Mouse (Mus musculus) limb, embryonic 11.5 days (tissue): Measurements from ENCODE around the gene Tmem216. TPM values are rescaled to one million over a fixed set of nuclear protein-coding genes. Genes with fewer than 3 reads are reported as not detected.

Source experiments
- ATAC-seq: fragments of 200-750 bp; cut with Nextera tagmentation; 2 replicates; pipeline ENCODE4 v1.8.0; 2017; ENCODE audit warnings: low read depth; ENCODE audit not compliant: insufficient number of reproducible peaks, low FRiP score, low TSS enrichment
- DNase-seq: peaks from one replicate; pipeline ENCODE4 v3.0.0-alpha.2; 2015; ENCODE audit warnings: low spot score
- H3K27ac ChIP-seq: fragments of 300-500 bp; sonication (generic); replicated peaks from 2 replicates; pipeline ENCODE4 v1.5.1; 2014; ENCODE audit warnings: low read depth, mild to moderate bottlenecking, low read length
- H3K27me3 ChIP-seq: fragments of 300-500 bp; sonication (generic); 2 replicates; pipeline ENCODE4 v1.6.1; 2014; ENCODE audit warnings: mild to moderate bottlenecking, low read length, mixed read lengths; ENCODE audit not compliant: control insufficient read depth, insufficient read depth
- H3K36me3 ChIP-seq: fragments of 300-500 bp; sonication (generic); 2 replicates; pipeline ENCODE4 v1.6.1; 2014; ENCODE audit warnings: mild to moderate bottlenecking, low read length, moderate library complexity, mixed read lengths; ENCODE audit not compliant: control insufficient read depth, insufficient read depth
- H3K4me1 ChIP-seq: fragments of 300-500 bp; sonication (generic); 2 replicates; pipeline ENCODE4 v1.6.1; 2014; ENCODE audit warnings: low read length, mixed read lengths; ENCODE audit not compliant: control insufficient read depth, insufficient read depth
- H3K4me2 ChIP-seq: fragments of 300-500 bp; sonication (generic); 2 replicates; pipeline ENCODE4 v1.6.1; 2014; ENCODE audit warnings: low read depth, mild to moderate bottlenecking, moderate library complexity; ENCODE audit not compliant: severe bottlenecking
- H3K4me3 ChIP-seq: fragments of 300-500 bp; sonication (generic); 2 replicates; pipeline ENCODE4 v1.5.1; 2014; ENCODE audit warnings: low read depth, low read length
- H3K9ac ChIP-seq: fragments of 300-500 bp; sonication (generic); 2 replicates; pipeline ENCODE4 v1.6.1; 2014; ENCODE audit warnings: mild to moderate bottlenecking, low read length
- H3K9me3 ChIP-seq: fragments of 300-500 bp; sonication (generic); 2 replicates; pipeline ENCODE4 v1.6.1; 2016; ENCODE audit warnings: low read length; ENCODE audit not compliant: control insufficient read depth
- WGBS: fragments of 180-500 bp; shearing (Covaris S2); extraction: QIAGEN DNeasy Blood & Tissue Kit; methylation state at CpG from one replicate; pipeline ENCODE4 v1.1.7; 2014; 5-methylcytosine and 5-hydroxymethylcytosine counted together
- polyA plus RNA-seq: library from polyadenylated mRNA; unstranded; fragments of >200 nt; fragmentation: Nextera tagmentation; extraction: Ambion mirVana; gene quantifications from 2 replicates; pipeline ENCODE4 v1.2.1, GENCODE M21; 2014

Tmem216 gene
- polyA plus RNA-seq, 1 experiment from 2014 or later: 66.3 TPM

DNA sequence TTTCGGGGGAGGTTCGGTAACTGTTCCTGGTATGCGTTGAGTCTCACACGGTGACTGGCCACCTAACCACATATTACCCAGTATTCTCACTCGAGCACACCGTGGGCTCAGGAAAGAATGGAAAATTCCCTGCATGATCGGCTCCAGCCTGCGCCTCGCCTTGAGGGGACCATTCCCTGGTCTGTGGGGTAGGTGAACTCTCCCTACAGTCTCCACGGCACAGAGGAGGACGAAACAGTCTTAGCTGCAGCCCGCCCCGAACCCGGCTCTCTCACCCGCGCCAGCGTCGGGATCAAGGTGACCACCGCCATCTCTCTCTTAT lies 31.3 kb downstream of the Tmem216 start:
- Histone ChIP-seq H3K27me3 (no peaks in the 10 kb centered on the region), H3K4me2 (peak overlapping the region; percentile 62), H3K9ac (peak overlapping the region; percentile 98), H3K27ac (peak overlapping the region; percentile 97), H3K9me3 (no peaks in the 10 kb centered on the region), H3K36me3 (0 out of 2 replicates have a peak, but pooled peaks cover 2% of the 10 kb centered on the region), H3K4me1 (no peaks in the 10 kb centered on the region; the same call in 1 of the 2 replicates), H3K4me3 (peak overlapping the region; percentile 95)
- no peak; the same call in 1 of the 2 replicates for ATAC-seq
- no peak for DNase-seq
- WGBS: under 1% methylated on average over 19 of the region's 19 CpGs

DNA sequence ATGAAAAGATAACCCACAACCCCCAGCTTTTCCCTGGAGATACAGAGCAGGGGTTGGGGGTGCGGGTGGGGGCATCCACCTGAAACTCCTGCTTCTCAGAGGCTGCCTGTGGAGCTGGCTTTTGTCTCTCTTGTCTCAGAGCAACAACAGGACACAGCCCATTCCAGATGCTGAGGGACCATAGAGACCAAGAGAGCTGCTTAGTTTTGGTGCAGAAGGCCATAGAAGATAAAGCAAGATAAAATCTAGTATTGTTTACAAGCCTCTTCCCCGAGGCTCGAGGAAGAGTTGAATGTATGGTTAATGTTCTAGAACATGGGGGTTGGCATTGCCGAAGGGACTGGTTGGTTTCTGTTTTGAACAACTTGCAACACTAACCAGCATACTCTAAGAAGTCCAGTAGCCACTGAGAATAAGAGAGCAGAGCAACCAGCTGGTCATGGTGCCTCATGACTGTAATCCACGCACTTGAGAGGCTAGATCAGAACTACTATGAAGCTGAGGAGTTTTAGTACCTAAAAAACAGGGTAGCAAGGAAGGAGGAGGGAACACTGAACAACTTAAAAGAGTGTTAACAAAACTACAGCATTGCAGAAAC lies 32.5 kb downstream of the Tmem216 start:
- H3K27ac ChIP-seq: no peak overlapping the region
- H3K9me3 ChIP-seq: no peaks in the 10 kb centered on the region
- 86% methylated on average over 5 of the region's 5 CpGs for WGBS
- H3K9ac ChIP-seq: no peak overlapping the region
- no peaks in the 10 kb centered on the region; the same call in 1 of the 2 replicates for H3K4me1 ChIP-seq
- ATAC-seq: no peak
- DNase-seq: no peak
- 0 out of 2 replicates have a peak overlapping the region, but pooled peaks have one; percentile 14 for H3K4me2 ChIP-seq
- no peak overlapping the region for H3K4me3 ChIP-seq
- 0 out of 2 replicates have a peak, but pooled peaks cover 2% of the 10 kb centered on the region for H3K36me3 ChIP-seq
- no peaks in the 10 kb centered on the region for H3K27me3 ChIP-seq

- DNase-seq: no peak
- Histone ChIP-seq H3K4me3 (no peak overlapping the region), H3K36me3 (no peaks in the 10 kb centered on the region), H3K9ac (no peak overlapping the region), H3K4me1 (no peaks in the 10 kb centered on the region; the same call in 1 of the 2 replicates), H3K4me2 (no peak overlapping the region), H3K27me3 (no peaks in the 10 kb centered on the region), H3K27ac (no peak overlapping the region), H3K9me3 (no peaks in the 10 kb centered on the region)
- 86% methylated on average over 1 of the region's 1 CpGs for WGBS
- no peak for ATAC-seq
Measured at GRCm38 (mm10) chr19:10521926-10522325, 34.1 kb downstream of the Tmem216 start.

DNA sequence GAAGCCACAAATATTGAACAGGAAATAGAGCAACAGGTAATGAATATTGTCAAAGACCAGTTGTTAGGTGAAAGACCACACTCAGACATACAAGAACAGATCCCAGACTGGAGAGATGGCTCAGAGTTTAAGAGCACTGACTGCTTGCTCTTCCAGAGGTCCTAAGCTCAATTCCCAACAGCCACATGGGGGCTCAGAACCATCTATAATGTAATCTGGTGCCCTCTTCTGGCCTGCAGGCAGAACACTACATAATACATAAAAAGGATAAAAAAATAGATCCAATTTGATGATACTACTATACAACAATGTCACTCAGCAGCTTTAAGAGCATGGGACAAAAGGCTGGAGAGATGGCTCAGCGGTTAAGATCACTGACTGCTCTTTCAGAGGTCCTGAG lies 35.7 kb downstream of the Tmem216 start:
- H3K36me3 ChIP-seq: peaks cover 8% of the 10 kb centered on the region
- H3K9ac ChIP-seq: no peak overlapping the region
- no peak overlapping the region for H3K4me2 ChIP-seq
- H3K4me1 ChIP-seq: no peaks in the 10 kb centered on the region
- DNase-seq (no peak), ATAC-seq (no peak)
- WGBS: 59% methylated on average over 1 of the region's 1 CpGs
- H3K27ac ChIP-seq: no peak overlapping the region
- no peaks in the 10 kb centered on the region for H3K9me3 ChIP-seq
- H3K4me3 ChIP-seq: no peak overlapping the region
- no peaks in the 10 kb centered on the region for H3K27me3 ChIP-seq

DNA sequence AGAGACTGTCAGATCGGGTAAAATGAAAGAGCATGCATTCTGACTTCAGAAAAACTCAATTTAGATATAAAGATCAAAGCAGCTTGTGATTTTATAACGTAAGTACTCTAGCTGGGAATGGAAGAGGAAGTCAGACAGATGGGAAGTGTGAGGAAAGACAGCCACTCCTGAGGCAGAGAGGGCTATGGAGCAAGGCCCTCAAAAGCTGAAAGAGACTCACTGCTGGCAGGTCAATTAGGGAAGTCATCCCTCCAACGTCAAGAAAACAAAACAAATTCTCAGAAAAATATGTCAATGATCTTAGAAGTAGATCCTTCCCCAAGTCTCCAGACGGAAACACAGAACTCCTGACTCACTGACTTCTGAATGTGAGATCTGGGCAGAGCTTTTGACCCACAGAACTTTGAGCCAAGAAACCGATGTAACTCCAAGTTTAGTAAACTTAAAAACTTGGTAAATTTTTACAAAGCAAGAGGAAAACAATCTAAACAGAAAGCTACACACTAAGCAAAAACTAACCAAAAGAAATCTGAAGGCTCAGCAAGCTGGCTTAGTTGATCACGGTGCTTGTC lies 45.2 kb downstream of the Tmem216 start:
- Histone ChIP-seq H3K9ac (no peak overlapping the region), H3K27ac (no peak overlapping the region), H3K4me2 (no peak overlapping the region), H3K36me3 (peaks cover 7% of the 10 kb centered on the region; the same call in 1 of the 2 replicates), H3K27me3 (no peaks in the 10 kb centered on the region), H3K4me3 (no peak overlapping the region), H3K9me3 (no peaks in the 10 kb centered on the region), H3K4me1 (no peaks in the 10 kb centered on the region)
- DNase-seq: no peak
- ATAC-seq: no peak
- WGBS: 84% methylated on average over 6 of the region's 6 CpGs

DNA sequence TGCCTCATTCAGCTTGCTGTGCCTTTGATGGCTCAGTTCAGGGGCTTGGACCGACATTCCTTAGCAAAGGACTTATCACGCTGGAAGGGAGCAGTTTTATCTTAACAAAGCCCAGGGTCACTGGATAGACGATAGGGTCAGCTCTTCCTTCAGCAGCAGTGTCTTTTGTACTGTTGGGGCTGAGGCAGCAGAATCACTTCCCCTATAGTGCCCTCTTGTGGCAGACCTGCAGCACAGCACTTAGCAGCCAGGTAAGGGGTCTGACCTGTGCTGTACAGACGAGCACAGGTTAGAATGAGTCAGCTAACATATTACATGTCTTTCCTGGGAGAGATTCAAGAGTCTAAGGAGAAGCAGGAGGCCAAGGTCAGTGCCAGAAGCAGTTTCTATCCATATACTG lies 53.5 kb downstream of the Tmem216 start:
- H3K9me3 ChIP-seq: no peaks in the 10 kb centered on the region
- ATAC-seq (no peak), DNase-seq (peak; percentile 61)
- no peak overlapping the region for H3K4me3 ChIP-seq
- no peaks in the 10 kb centered on the region for H3K4me1 ChIP-seq
- no peaks in the 10 kb centered on the region for H3K27me3 ChIP-seq
- no peak overlapping the region for H3K9ac ChIP-seq
- H3K4me2 ChIP-seq: no peak overlapping the region
- no peak overlapping the region for H3K27ac ChIP-seq
- WGBS: 21% methylated on average over 4 of the region's 4 CpGs
- H3K36me3 ChIP-seq: peaks cover 6% of the 10 kb centered on the region; the same call in 1 of the 2 replicates

GRCm38 (mm10) chr19:10500581-10500980 lies 55.5 kb downstream of the Tmem216 start:
- Histone ChIP-seq H3K9me3 (no peaks in the 10 kb centered on the region), H3K9ac (no peak overlapping the region), H3K27me3 (no peaks in the 10 kb centered on the region), H3K4me1 (no peaks in the 10 kb centered on the region), H3K27ac (no peak overlapping the region), H3K4me3 (no peak overlapping the region), H3K36me3 (peaks cover 6% of the 10 kb centered on the region; the same call in 1 of the 2 replicates), H3K4me2 (no peak overlapping the region)
- no peak for ATAC-seq
- DNase-seq: no peak
- WGBS: 94% methylated on average over 8 of the region's 8 CpGs

DNA sequence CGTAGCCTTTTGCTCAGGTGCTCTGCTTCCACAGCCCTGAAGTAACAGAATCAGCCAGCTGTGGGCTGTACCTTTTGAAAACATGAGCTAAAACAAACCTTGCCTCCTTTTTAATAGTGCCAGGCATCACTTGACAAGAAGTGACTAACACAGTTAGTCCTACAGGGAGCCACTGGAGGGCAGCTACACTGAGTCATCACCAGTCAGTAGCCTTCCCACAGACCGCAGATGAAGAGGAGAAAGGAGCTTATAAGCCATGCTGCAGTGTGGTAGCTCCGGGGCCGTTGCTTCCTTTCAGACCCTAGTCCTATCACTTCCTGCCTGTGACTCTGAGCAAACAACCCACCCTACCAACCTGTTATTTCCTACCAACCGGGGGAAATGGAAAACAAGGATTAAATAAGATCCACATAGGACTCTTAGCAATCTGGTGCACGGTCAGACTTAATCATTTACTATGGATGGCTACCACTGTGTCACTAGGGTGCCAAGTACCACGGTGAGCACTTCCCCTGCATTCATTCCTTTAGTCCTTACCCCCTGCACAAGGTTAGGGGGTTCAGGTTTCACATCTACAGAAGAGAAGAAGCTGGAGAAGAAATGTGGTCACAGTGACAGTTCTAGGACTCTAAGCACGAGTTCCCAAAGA lies 58.4 kb downstream of the Tmem216 start:
- no peak overlapping the region for H3K27ac ChIP-seq
- WGBS: 60% methylated on average over 8 of the region's 8 CpGs
- ATAC-seq: no peak
- peaks cover 6% of the 10 kb centered on the region; the same call in 1 of the 2 replicates for H3K36me3 ChIP-seq
- no peaks in the 10 kb centered on the region for H3K4me1 ChIP-seq
- no peak overlapping the region for H3K4me2 ChIP-seq
- no peaks in the 10 kb centered on the region for H3K9me3 ChIP-seq
- H3K27me3 ChIP-seq: no peaks in the 10 kb centered on the region
- H3K4me3 ChIP-seq: no peak overlapping the region
- no peak for DNase-seq
- no peak overlapping the region for H3K9ac ChIP-seq
